Mouse (Mus musculus): ENCODE data around the gene Sostdc1. TPM values are rescaled to one million over a fixed set of nuclear protein-coding genes. Genes with fewer than 3 reads are reported as not detected.
A peak's percentile ranks its signal among the peaks of the same experiment; 100 is the strongest.

The Sostdc1 gene
- total RNA-seq, 1 experiment = 0.09 TPM

DNA sequence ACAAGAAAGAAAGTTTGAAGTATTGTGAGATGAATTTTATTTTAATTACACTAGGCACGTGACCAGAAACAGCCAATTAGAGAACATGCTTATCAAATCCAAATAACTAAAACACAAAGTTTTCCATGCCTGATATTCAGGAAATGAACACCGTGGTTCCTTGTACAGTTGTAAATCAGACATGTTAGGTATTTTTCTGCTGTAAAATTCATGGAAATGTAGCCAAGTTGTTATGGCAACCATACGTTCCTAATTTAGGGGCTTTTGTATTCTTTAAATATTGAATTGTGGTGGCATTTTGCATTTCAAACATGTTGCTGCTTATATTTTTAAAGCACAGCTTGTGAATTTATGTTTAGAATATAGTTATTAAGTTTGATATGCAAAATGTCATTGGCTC, 2.1 kb downstream of the Sostdc1 start:
- Histone ChIP-seq H3K9ac (ENCODE audit: insufficient read depth, low read depth, low read length, poor library complexity, severe bottlenecking) (no peak overlapping the region), H3K27ac (ENCODE audit: insufficient read depth, low read depth, low read length, poor library complexity, severe bottlenecking) (no peak overlapping the region), H3K4me1 (ENCODE audit: control insufficient read depth in 2 of 2, insufficient read depth in 2 of 2, low read length in 2 of 2, poor library complexity in 1 of 2) (peaks cover 0 to 4% of the 10 kb centered on the region in 2 experiments; a peak in 1 of 4 replicates), H3K9me3 (ENCODE audit: control insufficient read depth, insufficient read depth, low read depth, low read length) (no peaks in the 10 kb centered on the region), H3K36me3 (ENCODE audit: control insufficient read depth, insufficient read depth, low read length, poor library complexity, severe bottlenecking) (no peaks in the 10 kb centered on the region), H3K4me3 (ENCODE audit: insufficient read depth in 1 of 2, low read depth in 1 of 2, low read length in 2 of 2, poor library complexity in 1 of 2, severe bottlenecking in 1 of 2) (no peak overlapping the region)
- in situ Hi-C loops (cut with MboI; ENCODE audit: low sequenced_read_pairs in 2 of 2, unreplicated experiment in 2 of 2) = no loop called here
- DNase-seq (ENCODE audit: low read depth, low spot score) = no peak
- TF ChIP-seq ZNF384 (IDR thresholded peaks at IDR 0.05; ENCODE audit: low read depth, low read length) = no peak
- no peak for TF ChIP-seq CHD2 (IDR thresholded peaks at IDR 0.05; ENCODE audit: low read depth, low read length)
- no peak for TF ChIP-seq ZC3H11A (IDR thresholded peaks at IDR 0.05; ENCODE audit: borderline replicate concordance, low read depth, low read length)
- no peak for TF ChIP-seq MAFK (IDR thresholded peaks at IDR 0.05; ENCODE audit: insufficient read depth, low read depth, low read length)
- no peak for TF ChIP-seq HCFC1 (IDR thresholded peaks at IDR 0.05; ENCODE audit: borderline replicate concordance, insufficient read depth, low read length)

- no peak for DNase-seq (ENCODE audit: low read depth, low spot score)
- in situ Hi-C loops (cut with MboI; ENCODE audit: low sequenced_read_pairs in 2 of 2, unreplicated experiment in 2 of 2) = no loop called here
- H3K9ac ChIP-seq (ENCODE audit: insufficient read depth, low read depth, low read length, poor library complexity, severe bottlenecking) = peak overlapping the region; percentile 38
- H3K4me1 ChIP-seq (ENCODE audit: control insufficient read depth in 2 of 2, insufficient read depth in 2 of 2, low read length in 2 of 2, poor library complexity in 1 of 2) = peaks cover 0 to 4% of the 10 kb centered on the region in 2 experiments; a peak in 1 of 4 replicates
- TF ChIP-seq HCFC1 (IDR thresholded peaks at IDR 0.05; ENCODE audit: borderline replicate concordance, insufficient read depth, low read length) (no peak), MAFK (IDR thresholded peaks at IDR 0.05; ENCODE audit: insufficient read depth, low read depth, low read length) (no peak), ZC3H11A (IDR thresholded peaks at IDR 0.05; ENCODE audit: borderline replicate concordance, low read depth, low read length) (no peak), CHD2 (IDR thresholded peaks at IDR 0.05; ENCODE audit: low read depth, low read length) (no peak), ZNF384 (IDR thresholded peaks at IDR 0.05; ENCODE audit: low read depth, low read length) (no peak)
- H3K4me3 ChIP-seq (ENCODE audit: insufficient read depth in 1 of 2, low read depth in 1 of 2, low read length in 2 of 2, poor library complexity in 1 of 2, severe bottlenecking in 1 of 2) = peak overlapping the region; percentile 61 to 62
- no peaks in the 10 kb centered on the region for H3K9me3 ChIP-seq (ENCODE audit: control insufficient read depth, insufficient read depth, low read depth, low read length)
- H3K27ac ChIP-seq (ENCODE audit: insufficient read depth, low read depth, low read length, poor library complexity, severe bottlenecking) = no peak overlapping the region
- H3K36me3 ChIP-seq (ENCODE audit: control insufficient read depth, insufficient read depth, low read length, poor library complexity, severe bottlenecking) = no peaks in the 10 kb centered on the region
Observed at GRCm38 (mm10) chr12:36317036-36317819, 3.3 kb downstream of the Sostdc1 start.

DNA sequence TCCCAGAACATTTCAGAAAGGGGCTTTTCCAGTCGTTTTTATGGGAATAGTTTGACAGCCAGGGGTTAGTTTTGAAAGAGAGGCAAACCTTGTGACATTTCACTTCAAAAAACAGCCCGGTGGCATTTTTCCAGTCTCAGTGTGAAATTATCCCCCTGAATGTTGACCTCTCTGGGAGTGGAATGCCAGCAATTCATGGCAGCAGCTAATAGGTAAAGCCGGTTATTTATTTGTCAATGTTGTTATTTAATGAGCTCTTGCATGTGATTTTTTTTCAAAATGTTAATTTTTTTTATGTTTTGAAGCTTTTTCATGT, 3.8 kb downstream of the Sostdc1 start:
- in situ Hi-C loops (cut with MboI; ENCODE audit: low sequenced_read_pairs in 2 of 2, unreplicated experiment in 2 of 2) = no loop called here
- DNase-seq (ENCODE audit: low read depth, low spot score) = no peak
- Histone ChIP-seq H3K4me1 (ENCODE audit: control insufficient read depth in 2 of 2, insufficient read depth in 2 of 2, low read length in 2 of 2, poor library complexity in 1 of 2) (peaks cover 0 to 4% of the 10 kb centered on the region in 2 experiments; a peak in 1 of 4 replicates), H3K9ac (ENCODE audit: insufficient read depth, low read depth, low read length, poor library complexity, severe bottlenecking) (no peak overlapping the region), H3K27ac (ENCODE audit: insufficient read depth, low read depth, low read length, poor library complexity, severe bottlenecking) (no peak overlapping the region), H3K4me3 (ENCODE audit: insufficient read depth in 1 of 2, low read depth in 1 of 2, low read length in 2 of 2, poor library complexity in 1 of 2, severe bottlenecking in 1 of 2) (no peak overlapping the region), H3K36me3 (ENCODE audit: control insufficient read depth, insufficient read depth, low read length, poor library complexity, severe bottlenecking) (no peaks in the 10 kb centered on the region), H3K9me3 (ENCODE audit: control insufficient read depth, insufficient read depth, low read depth, low read length) (no peaks in the 10 kb centered on the region)
- TF ChIP-seq HCFC1 (IDR thresholded peaks at IDR 0.05; ENCODE audit: borderline replicate concordance, insufficient read depth, low read length) (no peak), CHD2 (IDR thresholded peaks at IDR 0.05; ENCODE audit: low read depth, low read length) (no peak), MAFK (IDR thresholded peaks at IDR 0.05; ENCODE audit: insufficient read depth, low read depth, low read length) (no peak), ZNF384 (IDR thresholded peaks at IDR 0.05; ENCODE audit: low read depth, low read length) (no peak), ZC3H11A (IDR thresholded peaks at IDR 0.05; ENCODE audit: borderline replicate concordance, low read depth, low read length) (no peak)

DNA sequence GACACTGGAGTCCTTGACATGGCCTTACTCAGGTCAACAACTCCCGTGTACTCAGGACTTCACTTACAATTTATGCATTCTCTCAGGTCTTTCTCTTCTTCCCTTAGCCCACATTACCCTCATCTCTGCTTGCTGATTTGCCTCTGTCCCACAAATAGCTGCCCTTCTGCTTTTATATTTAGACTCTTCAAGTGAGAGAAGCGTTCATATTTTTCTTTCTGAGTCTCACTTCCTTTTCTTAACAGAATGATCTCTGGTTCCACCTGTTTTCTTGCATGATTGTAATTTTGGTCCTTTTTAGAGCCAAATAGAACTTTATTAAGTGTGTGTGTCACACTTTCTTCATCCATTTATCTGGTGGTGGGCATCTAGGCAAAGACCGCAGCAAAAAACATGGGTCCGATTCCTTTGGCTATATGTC, 12.2 kb downstream of the Sostdc1 start:
- Histone ChIP-seq H3K9ac (ENCODE audit: insufficient read depth, low read depth, low read length, poor library complexity, severe bottlenecking) (no peak overlapping the region), H3K36me3 (ENCODE audit: control insufficient read depth, insufficient read depth, low read length, poor library complexity, severe bottlenecking) (no peaks in the 10 kb centered on the region), H3K9me3 (ENCODE audit: control insufficient read depth, insufficient read depth, low read depth, low read length) (no peaks in the 10 kb centered on the region; the same call in 1 of the 2 replicates), H3K4me1 (ENCODE audit: control insufficient read depth in 2 of 2, insufficient read depth in 2 of 2, low read length in 2 of 2, poor library complexity in 1 of 2) (no peaks in the 10 kb centered on the region), H3K27ac (ENCODE audit: insufficient read depth, low read depth, low read length, poor library complexity, severe bottlenecking) (no peak overlapping the region), H3K4me3 (ENCODE audit: insufficient read depth in 1 of 2, low read depth in 1 of 2, low read length in 2 of 2, poor library complexity in 1 of 2, severe bottlenecking in 1 of 2) (no peak overlapping the region)
- in situ Hi-C loops (cut with MboI; ENCODE audit: low sequenced_read_pairs in 2 of 2, unreplicated experiment in 2 of 2) = no loop called here
- DNase-seq (ENCODE audit: low read depth, low spot score) = no peak
- TF ChIP-seq HCFC1 (IDR thresholded peaks at IDR 0.05; ENCODE audit: borderline replicate concordance, insufficient read depth, low read length) (no peak), ZC3H11A (IDR thresholded peaks at IDR 0.05; ENCODE audit: borderline replicate concordance, low read depth, low read length) (no peak), CHD2 (IDR thresholded peaks at IDR 0.05; ENCODE audit: low read depth, low read length) (no peak), MAFK (IDR thresholded peaks at IDR 0.05; ENCODE audit: insufficient read depth, low read depth, low read length) (no peak), ZNF384 (IDR thresholded peaks at IDR 0.05; ENCODE audit: low read depth, low read length) (no peak)
